Mouse (Mus musculus): ENCODE data around the gene Ugt1a6b.

- TF ChIP-seq CTCF (conservative IDR thresholded peaks at IDR 0.05; ENCODE audit: low read length) (no peak), NANOG (IDR thresholded peaks at IDR 0.05; ENCODE audit: borderline replicate concordance, low read length) (0 out of 2 replicates have a peak, but pooled peaks have one; percentile 3), POU5F1 (IDR thresholded peaks at IDR 0.05; ENCODE audit: borderline replicate concordance, low read length) (no peak)
Measured at GRCm38 (mm10) chr1:88211812-88212211, 108.8 kb downstream of the Ugt1a6b start, which contains the start of gene Ugt1a1.

Measured in E14TG2a.4 (cell line).